Mouse (Mus musculus): ENCODE results near the gene Wnt1.
"Not testable (repeated sequence)": the region's sequence is repeated elsewhere in the genome, so short reads cannot be mapped to it uniquely, and the experiment has no call there.

Wnt1 gene

DNA sequence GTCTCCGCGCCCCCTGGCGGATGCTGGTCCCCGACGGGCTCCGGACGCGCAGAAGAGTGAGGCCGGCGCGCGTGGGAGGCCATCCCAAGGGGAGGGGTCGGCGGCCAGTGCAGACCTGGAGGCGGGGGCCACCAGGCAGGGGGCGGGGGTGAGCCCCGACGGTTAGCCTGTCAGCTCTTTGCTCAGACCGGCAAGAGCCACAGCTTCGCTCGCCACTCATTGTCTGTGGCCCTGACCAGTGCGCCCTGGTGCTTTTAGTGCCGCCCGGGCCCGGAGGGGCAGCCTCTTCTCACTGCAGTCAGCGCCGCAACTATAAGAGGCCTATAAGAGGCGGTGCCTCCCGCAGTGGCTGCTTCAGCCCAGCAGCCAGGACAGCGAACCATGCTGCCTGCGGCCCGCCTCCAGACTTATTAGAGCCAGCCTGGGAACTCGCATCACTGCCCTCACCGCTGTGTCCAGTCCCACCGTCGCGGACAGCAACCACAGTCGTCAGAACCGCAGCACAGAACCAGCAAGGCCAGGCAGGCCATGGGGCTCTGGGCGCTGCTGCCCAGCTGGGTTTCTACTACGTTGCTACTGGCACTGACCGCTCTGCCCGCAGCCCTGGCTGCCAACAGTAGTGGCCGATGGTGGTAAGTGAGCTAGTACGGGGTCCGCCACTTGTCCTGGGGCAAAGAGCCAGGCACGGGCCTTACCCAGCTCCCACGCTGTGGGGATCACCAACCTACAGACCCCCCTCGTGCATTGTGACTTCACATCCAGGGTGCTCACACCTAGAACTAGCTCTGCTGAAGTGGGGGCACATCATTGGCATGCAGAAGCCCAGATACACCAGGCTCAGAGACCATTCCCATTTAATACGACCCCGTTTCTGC lies at the start of gene Wnt1:
Wnt1 (plus strand) TSS at position 197 of the 875 bp plus-strand sequence.
- no peak for DNase-seq (ENCODE audit: low read depth in 1 of 2, low spot score in 2 of 2)

DNA sequence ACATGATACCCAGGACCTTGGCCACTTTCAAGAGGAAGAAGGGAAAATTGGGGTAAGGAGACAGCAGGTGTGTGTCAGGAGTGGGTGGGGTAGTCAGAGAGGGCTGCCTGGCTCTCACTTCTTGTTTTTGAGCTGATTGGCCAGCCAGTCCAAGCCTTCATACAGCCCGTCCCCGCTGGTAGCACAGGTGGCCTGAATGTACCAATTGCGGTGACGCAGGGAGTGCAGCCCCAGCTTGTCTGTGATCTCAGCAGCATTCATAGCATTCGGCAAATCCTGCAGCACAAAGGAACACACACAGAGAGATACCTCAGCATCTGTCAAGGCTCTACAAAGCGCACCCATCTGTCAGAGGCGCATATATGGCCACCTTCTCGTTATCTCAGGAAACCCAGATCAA lies 49.4 kb upstream of the Wnt1 start:
- no peak for DNase-seq (ENCODE audit: low read depth in 1 of 2, low spot score in 2 of 2)

DNA sequence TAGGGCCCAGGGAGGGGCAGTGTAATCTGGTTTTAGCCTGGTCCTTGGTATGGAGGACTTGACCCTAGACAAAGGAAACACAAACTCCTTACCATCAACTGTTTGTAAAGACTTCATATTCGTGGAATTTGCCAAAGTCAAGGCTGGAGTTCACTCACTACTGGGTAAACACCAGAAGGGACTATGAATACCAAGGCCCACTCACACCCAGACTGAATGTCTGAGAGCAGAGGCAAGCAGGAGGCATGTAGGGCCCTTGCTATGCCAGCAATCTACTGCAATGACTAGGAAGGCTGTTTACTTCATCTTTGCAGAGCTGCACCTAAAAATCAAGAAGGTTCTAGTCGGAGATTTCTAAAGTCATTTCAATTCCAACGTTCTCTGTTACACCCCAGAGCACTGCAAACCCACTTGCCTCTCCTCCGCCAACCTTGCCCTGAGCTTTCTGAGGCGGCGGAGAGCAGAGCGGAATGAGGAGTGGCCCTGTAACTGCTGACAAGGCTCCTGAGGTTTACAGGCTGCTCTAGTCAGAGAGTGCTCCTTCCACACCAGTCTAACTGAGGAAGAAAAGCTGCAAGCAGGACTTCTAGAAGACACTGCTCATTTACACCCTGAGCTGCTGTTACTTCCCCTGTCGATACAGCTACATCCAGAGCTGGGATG lies 46.8 kb upstream of the Wnt1 start:
- no peak for DNase-seq (ENCODE audit: low read depth in 1 of 2, low spot score in 2 of 2)

DNA sequence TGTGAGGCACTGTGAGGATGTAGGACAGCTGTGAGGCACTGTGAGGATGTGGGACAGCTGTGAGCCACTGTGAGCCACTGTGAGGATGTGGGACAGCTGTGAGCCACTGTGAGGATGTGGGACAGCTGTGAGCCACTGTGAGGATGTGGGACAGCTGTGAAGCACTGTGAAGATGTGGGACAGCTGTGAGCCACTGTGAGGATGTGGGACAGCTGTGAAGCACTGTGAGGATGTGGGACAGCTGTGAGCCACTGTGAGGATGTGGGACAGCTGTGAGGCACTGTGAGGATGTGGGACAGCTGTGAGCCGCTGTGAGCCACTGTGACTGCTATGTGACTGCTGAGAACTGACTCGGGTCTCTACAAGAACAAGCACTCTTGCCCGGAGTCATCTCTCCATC lies 45.8 kb upstream of the Wnt1 start:
- not testable (repeated sequence) for DNase-seq (ENCODE audit: low read depth in 1 of 2, low spot score in 2 of 2)

DNA sequence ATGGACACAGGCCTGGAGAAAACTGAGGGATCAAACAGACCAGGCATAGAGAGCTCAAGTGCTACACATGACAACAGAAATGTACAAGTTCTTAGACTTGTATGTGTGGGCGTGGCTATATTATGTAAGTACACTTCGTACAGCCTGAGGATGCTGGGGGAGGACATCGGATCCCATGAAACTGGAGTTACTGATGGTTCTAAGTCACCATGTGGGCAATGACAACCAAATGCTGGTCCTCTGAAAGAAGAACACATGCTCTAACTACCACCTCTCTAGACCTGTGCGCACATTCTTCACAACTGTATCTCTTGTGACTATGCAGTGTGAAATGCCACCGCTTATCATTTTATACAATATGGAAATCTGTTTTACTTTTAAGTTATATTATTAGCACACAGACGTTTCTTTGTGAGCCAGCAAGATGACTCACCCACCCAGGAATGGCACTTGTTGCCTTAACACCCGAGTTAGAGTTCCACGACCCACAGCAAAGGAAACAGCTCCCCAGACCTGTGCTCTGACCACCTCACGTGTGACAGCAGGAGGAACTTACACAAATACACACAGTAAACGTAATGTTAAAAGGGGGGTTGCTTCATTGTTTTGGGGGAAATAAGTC lies 43.2 kb upstream of the Wnt1 start:
- DNase-seq (ENCODE audit: low read depth in 1 of 2, low spot score in 2 of 2), result no peak

DNA sequence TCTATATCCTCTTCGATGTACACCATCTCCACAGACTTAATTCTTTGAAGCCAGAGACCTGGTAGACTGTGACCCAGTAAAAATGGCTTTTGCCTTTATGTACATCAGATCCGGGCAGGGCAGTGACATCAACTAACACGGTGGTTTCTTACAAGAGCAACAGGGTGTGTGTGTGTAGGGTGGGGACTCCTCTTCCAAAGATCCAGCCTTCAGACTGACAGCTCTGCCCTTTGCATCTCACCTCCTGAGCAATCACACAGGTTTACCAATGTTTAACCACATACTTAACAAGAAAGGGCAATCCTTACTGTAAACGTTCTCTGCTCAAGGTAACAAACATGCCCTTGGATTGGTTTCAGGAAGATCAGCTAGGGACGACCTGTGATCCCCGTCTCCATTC lies 42.4 kb upstream of the Wnt1 start:
- DNase-seq (ENCODE audit: low read depth in 1 of 2, low spot score in 2 of 2), result no peak

DNA sequence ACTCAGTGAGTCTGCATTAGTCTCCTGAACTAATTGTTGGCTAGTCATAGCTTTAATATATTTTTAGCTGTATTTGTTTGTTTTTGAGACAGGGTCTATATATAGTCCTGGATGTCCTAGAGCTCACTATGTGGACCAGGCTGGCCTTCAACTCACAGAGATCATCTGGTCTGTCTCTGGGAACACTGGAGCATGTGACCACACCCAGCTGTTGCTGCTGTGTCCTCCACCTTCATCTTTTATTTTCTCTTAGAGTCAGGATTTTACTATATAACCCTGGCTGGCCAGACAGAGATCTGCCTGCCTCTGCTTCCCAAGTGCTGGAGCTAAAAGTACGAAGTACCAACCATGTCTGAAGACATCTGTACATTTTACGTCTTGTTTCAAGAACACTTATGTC lies 40.6 kb upstream of the Wnt1 start:
- no peak for DNase-seq (ENCODE audit: low read depth in 1 of 2, low spot score in 2 of 2)

DNA sequence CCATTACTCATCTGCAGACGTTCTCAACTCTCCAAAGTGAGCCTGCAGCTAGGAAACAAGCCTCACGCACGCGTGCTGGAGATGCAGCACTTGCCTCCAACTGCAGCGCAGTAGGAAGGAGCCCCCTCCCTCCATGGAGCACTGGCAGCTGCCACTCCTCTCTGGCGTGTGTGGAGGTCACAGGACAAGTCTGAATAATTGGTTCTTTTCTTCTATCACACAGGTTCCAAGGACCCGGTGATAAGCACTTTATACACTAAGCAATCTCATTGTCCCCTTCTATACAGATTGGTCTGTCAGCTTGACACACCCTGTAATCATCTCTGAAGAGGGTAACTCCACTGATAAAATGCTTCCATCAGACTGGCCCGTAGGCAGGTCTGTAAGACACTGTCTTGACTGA lies 36.6 kb upstream of the Wnt1 start:
- DNase-seq (ENCODE audit: low read depth in 1 of 2, low spot score in 2 of 2), result no peak

DNA sequence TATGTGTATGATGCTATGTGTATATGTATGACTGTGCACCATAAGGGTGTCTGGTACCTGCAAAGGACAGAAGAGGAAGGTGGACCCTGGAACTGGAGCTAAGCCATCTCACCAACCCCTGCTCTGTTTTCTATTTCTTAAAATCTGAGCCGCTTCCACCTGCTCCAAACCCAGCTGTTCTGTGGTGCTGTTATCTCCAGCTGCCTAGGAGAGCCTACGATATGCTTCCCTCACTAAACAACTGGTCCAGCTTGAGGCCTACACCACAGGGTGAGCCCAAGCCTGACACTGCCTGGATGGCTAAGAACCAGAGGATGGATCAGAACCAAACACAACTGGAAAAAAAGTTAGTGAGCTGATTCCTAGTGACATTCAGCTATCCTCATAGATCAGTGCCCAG lies 35.5 kb upstream of the Wnt1 start:
- DNase-seq (ENCODE audit: low read depth in 1 of 2, low spot score in 2 of 2), result no peak

DNA sequence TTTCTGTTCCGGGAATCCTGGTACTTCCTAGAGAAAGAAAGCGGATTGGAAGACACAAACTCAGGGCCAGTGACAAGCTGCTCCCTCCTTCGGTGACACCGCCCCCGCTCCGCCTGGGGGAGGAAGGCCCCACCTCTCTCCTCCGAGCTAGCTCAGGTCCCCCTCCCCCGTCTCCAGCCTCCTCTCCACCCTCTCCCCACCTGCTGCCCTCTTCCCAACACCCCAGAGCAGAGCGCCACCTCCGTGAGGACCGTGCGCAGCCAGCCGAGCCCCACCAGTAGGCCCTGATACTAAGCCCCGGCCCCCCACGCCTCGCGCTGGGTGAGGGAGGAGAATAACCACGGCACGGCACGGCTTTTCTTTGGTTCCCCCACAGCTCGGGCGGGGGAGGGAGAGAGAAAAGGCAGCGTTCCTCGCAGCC lies 27.4 kb upstream of the Wnt1 start:
- peak in 1 of 2 experiments; percentile 30 for DNase-seq (ENCODE audit: low read depth in 1 of 2, low spot score in 2 of 2)

DNA sequence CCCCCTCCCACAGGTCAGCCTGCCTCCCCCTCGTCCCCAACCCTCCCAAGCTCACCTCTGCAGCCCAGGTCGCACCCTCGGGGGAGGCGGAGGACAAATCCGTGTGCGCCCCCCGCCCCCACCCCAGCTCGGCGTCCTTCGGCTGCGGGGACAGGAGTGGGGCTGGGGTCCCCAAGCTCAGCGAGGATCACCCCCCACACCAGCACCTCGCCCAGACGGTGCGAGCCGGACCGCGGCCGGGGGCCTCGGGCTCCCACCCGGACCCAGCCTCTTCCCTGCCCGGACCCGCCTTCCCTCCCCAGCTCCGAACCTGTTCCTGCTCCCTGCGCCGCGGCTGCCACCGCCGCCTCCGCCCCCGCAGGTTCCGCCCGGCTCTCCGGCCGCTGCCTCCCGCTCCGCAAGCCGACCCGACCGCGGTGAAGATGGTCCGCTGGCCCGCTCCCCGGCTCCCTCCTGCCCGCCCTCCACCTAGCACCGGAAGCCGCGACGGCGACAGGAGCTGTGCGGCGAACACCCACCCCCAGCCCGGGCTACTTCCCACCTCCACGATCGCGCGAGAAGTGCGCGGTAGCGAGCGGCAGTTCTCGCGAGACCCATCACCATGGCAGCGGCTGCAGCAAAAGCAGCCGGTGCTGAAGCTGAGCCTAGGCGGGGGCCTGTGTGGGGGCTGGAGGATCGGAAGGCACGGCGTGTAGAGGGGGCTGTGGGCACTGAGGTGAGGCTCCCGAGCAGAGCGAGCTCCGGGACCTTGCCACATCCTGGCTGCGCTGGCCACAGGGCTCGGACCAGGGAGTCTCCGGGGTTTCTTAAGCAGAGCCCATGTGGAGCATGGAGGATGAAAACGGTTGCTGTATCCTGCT lies 26.8 kb upstream of the Wnt1 start, which contains the start of gene Arf3:
Arf3 (minus strand) TSS at position 545 of the 860 bp plus-strand sequence.
- DNase-seq (ENCODE audit: low read depth in 1 of 2, low spot score in 2 of 2), result peak; percentile 78 to 92

DNA sequence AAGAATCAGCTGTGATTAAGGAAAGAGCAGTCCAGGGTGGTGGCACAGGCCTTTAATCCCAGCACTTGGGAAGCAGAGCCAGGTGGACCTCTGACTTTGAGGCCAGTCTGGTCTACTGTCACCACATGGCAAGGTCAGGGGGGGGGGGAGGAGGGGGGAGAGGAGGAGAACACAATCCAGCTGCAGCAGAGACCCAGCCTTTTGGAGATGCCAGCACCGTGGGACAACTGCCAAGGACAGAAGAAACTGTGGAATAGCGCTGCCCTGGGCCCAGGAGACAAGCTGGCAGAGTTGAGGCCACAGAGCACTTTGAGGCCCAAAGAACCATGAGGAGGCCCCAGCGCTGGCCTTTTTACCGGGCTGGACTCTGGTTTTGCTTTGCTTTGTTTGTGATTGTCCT lies 23.7 kb upstream of the Wnt1 start:
- no peak for DNase-seq (ENCODE audit: low read depth in 1 of 2, low spot score in 2 of 2)

DNA sequence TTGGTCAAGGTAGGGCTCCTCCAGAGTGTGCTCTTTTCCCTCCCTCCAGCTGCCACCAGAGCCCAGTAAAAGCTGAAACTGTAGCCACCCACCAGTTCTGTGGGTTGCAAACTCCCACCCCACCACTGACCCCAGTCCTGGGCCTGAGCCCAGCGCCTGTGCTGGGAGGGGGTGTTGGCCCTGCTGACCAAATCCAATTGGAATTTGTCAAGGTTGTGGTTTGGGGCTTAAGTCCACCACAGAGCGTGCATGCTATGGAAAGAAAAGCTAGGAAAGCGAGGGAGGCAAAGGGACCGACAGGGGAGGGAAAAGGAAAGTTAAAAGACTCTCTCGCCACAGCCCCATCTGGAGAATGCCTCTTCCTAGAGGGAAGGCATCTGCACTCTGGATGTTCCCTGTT lies 21.4 kb upstream of the Wnt1 start:
- no peak for DNase-seq (ENCODE audit: low read depth in 1 of 2, low spot score in 2 of 2)

DNA sequence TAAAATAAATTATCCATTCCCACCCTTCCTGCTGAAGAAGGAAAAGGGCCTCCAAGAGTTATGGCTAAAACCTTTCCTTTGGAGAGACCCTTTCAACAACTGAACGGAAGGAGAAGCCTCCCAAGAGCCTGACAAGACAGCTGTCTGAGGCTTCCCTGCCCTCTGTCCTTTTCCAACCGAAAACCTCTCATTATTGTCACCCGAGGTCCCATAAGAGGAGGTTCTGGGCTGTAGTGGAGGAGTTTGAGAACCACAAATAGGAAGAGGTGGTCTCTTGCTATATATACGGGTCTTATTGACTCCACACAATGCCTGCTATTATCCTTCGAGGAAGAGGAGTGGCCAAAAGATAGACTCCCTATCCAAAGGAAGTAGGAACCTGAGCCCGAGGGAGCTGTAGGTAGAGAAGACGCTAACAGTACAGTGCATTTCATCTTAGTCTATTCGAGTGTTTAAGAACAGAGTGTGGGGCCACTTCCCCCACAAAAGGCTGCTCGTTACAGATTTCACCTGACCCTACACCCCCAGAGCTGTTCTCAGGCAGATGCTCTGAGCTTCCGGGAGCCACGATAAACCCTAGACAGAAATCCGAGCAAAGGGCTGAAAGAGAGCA lies 17.7 kb upstream of the Wnt1 start:
- no peak for DNase-seq (ENCODE audit: low read depth in 1 of 2, low spot score in 2 of 2)

DNA sequence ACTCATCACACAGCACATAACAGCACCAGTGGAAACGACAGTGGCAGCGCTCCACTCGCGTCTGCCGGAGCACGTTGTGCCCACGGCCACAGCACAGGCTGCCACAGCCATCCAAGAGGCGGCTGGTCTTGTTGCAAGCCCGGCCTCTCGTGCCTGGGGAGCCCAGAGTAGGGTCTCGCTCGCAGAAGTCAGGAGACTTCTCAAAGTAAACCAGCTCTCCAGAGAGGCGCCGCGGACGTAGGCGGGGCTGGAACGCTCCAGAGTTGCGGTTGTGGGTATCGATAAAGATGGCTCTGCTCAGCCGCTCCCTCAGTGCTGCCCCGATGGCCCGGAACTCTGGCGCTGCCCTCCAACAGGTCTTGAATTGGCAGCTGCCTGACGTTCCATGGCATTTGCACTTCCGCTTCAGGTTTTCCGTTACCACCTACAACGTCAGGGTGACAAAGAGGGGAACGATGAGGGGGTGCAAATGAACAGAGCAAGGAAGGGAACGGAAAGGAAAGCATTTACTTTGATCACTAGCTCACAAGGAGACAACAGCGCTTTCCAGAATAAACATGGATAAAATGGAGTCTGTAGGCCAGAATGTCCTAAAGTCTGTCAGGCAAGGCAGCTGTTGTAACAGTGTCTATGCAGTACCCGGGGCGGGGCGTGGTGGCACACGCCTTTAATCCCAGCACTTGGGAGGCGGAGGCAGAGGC lies 17.0 kb upstream of the Wnt1 start:
- DNase-seq (ENCODE audit: low read depth in 1 of 2, low spot score in 2 of 2), result no peak

DNA sequence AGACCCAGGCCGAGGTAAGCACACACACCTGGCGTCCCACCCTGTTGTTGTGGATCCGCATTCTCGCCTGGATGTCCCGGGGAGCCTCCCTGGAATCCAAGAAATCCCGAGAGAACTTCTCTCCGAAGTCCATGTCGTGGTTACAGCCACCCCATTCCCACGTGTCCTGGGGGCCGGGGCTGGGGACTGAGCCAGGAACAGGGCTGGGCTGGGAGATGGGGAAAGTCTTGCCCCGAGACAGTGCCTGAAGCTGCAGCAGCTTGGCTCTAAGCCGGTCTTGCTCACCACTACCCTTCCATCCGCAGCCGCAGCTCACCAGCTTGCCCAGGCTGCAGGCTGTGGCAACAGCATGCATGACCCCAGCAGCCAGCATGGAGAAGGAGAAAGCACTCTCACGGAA lies 15.6 kb upstream of the Wnt1 start:
- no peak for DNase-seq (ENCODE audit: low read depth in 1 of 2, low spot score in 2 of 2)

DNA sequence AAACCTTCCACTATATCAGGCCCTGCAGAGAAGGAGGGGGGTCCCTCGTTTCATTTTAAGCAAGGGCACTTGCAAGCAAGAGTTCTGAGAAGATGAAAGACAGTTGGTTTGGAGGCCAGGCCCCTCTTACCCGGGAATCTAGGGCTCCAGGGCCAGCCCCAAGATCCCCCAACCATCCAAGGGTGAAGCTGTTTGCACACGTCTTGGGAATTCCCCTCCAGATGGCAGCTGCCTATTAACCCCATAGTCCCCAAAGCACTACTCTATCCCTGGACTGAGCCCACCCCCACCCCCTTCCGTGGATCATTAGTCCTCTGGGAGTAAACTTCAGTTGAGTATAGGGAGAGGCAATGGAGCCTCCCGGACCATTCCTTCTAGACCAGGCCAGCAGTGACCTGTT lies 14.1 kb upstream of the Wnt1 start:
- no peak for DNase-seq (ENCODE audit: low read depth in 1 of 2, low spot score in 2 of 2)

DNA sequence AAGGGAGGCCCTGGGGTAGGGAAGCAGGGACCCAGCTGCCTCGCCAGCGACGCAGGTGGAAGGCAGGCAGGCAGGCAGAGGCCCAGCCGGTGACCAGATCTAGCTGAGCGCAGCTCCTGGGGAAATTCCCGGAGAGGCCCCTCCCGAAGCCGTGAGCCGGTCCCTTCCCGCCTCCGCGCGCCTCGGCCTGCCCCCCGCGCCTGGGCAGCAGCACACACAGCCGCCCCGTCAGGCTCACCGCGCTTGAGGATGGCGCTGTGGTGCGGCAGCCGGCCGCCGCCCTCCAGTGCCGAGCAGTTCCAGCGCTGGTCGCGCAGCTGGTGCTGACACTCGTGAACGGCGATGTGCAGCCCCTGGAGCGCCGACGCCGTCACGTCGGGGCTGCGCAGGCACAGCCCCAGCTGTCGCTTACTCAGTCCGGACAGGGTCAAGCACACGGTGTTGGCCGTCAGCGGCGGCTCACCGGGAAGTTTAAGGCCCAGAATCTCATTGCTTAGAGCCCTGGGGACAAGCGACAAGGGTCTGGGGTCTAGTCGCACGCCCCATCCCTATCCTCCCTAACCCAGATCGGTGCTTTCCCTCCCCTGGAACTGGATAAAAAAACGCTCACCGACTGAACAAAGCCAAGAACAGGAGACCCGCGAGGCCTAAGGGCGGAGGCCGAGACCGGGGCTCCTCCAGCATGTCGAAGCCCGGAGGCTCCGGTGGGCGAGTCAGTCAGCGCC lies 13.2 kb upstream of the Wnt1 start:
- no peak for DNase-seq (ENCODE audit: low read depth in 1 of 2, low spot score in 2 of 2)

DNA sequence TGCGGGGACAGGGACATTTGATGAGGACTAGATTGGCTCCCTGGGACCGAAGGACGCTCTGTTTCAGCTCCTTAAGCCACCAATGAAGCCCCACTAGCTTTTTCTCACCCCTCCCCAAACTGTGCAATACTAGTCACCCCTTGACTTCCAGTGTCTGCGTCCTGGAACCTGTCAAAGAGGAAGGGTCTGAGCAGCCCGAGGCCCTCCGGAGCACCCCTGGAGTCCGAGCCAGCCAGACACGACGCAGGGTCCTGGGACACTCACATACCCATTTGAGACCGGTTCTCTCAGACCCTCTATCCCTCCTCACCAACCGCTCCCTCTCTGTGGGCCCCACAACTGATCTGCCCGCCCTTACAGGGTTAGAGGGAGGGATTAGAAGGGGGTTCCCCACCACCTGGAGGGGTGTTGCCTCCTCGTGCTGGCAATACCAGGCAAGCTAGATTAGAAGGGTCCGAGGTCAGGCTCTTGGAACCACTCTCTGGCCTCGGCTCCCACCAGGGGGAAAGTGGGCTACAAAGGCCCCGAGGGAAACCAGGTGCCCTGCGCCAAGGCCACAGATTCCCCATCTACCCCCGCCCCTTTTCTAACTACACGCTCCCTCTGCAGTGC lies 12.5 kb upstream of the Wnt1 start:
- DNase-seq (ENCODE audit: low read depth in 1 of 2, low spot score in 2 of 2), result no peak
